Mouse (Mus musculus) CH12.LX (cell line): ENCODE results near the gene Cox8a.

Experiments
- ELF1 ChIP-seq: IDR thresholded peaks from 2 replicates; pipeline ENCODE4 v1.6.1; 2014; ENCODE audit warnings: low read depth, mild to moderate bottlenecking, inconsistent platforms, low read length, improper control_type of control experiment
- KAT2A ChIP-seq: IDR thresholded peaks from 2 replicates; pipeline ENCODE4 v1.6.1; 2012; ENCODE audit warnings: low read length, improper control_type of control experiment, inconsistent platforms; ENCODE audit not compliant: insufficient replicate concordance
- NRF1 ChIP-seq: IDR thresholded peaks from 2 replicates; pipeline ENCODE4 v1.6.1; 2014; ENCODE audit warnings: low read depth, mild to moderate bottlenecking, inconsistent platforms, low read length, improper control_type of control experiment, moderate library complexity

DNA sequence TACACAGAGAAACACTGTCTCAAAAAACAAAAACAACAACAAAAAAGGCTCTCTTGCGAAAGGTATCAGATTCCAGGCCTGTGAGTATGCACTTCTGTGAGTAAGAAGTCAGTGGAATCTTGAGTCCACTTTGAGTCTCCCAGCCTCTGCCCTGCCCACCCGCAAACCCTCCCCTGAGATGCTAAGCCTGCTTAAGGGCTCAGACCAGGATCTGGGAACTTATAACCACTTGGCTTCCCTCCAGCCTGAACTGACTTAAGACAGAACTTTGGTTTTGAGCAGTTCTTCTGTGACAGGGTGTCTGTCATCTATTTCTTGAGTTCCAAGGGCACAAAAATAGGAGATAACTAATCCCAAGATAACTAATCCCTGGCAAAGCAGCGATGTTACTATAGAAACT, 4.4 kb downstream of the Cox8a start:
- TF ChIP-seq NRF1 (no peak), KAT2A (no peak), ELF1 (no peak)
